Mouse (Mus musculus) kidney, embryonic 14.5 days (tissue): ENCODE measurements at regions not wholly inside any gene's neighbourhood (a gene's known extent, or its start where the extent isn't known, plus 50 kb on each side); places are given as distances from the start of the nearest gene placed in this dataset. TPM values are rescaled to one million over a fixed set of nuclear protein-coding genes. Genes with fewer than 3 reads are reported as not detected.
A peak's percentile ranks its signal among the peaks of the same experiment; 100 is the strongest.

Experiments
- ATAC-seq: fragments of 200-750 bp; cut with Nextera tagmentation; 2 replicates; pipeline ENCODE4 v1.8.0; 2017; ENCODE audit warnings: moderate number of reproducible peaks, mild to moderate bottlenecking, moderate TSS enrichment, moderate library complexity; ENCODE audit not compliant: low FRiP score, low TSS enrichment
- H3K27ac ChIP-seq: fragments of 300-500 bp; sonication (generic); 2 replicates; pipeline ENCODE4 v1.5.1; 2014; ENCODE audit warnings: low read depth, mild to moderate bottlenecking, low read length, moderate library complexity, mixed read lengths
- H3K27me3 ChIP-seq: fragments of 300-500 bp; sonication (generic); 2 replicates; pipeline ENCODE4 v1.6.1; 2014; ENCODE audit warnings: mild to moderate bottlenecking, low read length; ENCODE audit not compliant: control insufficient read depth, insufficient read depth
- H3K36me3 ChIP-seq: fragments of 300-500 bp; sonication (generic); 2 replicates; pipeline ENCODE4 v1.6.1; 2014; ENCODE audit warnings: low read length, mixed read lengths; ENCODE audit not compliant: control insufficient read depth, insufficient read depth
- H3K4me1 ChIP-seq: fragments of 300-500 bp; sonication (generic); 2 replicates; pipeline ENCODE4 v1.6.1; 2014; ENCODE audit warnings: low read length, mixed read lengths; ENCODE audit not compliant: control insufficient read depth, insufficient read depth
- H3K4me2 ChIP-seq: fragments of 300-500 bp; sonication (generic); replicated peaks from 2 replicates; pipeline ENCODE4 v1.6.1; 2014; ENCODE audit warnings: low read depth, mild to moderate bottlenecking, low read length
- H3K4me3 ChIP-seq: fragments of 300-500 bp; sonication (generic); 2 replicates; pipeline ENCODE4 v1.5.1; 2014; ENCODE audit warnings: mild to moderate bottlenecking, low read length
- H3K9ac ChIP-seq: fragments of 300-500 bp; sonication (generic); 2 replicates; pipeline ENCODE4 v1.6.1; 2014; ENCODE audit warnings: low read depth, mild to moderate bottlenecking, low read length, moderate library complexity
- H3K9me3 ChIP-seq: fragments of 300-500 bp; sonication (generic); 2 replicates; pipeline ENCODE4 v1.6.1; 2016; ENCODE audit warnings: low read length; ENCODE audit not compliant: control insufficient read depth
- WGBS: fragments of 180-500 bp; shearing (Covaris S2); extraction: QIAGEN DNeasy Blood & Tissue Kit; methylation state at CpG from one replicate; pipeline ENCODE4 v1.1.7; 2014; 5-methylcytosine and 5-hydroxymethylcytosine counted together
- microRNA-seq: library from miRNA; unstranded; fragments of <30 nt; microRNA quantifications from one replicate; pipeline ENCODE4, GENCODE M21; 2016

GRCm38 (mm10) chr2:94500649-94501048, 62.7 kb upstream of the Api5 start:
- H3K9ac ChIP-seq, result no peak overlapping the region
- H3K4me3 ChIP-seq, result no peak overlapping the region
- H3K4me1 ChIP-seq, result no peaks in the 10 kb centered on the region
- WGBS, result 47% methylated on average over 2 of the region's 2 CpGs
- no peaks in the 10 kb centered on the region for H3K9me3 ChIP-seq
- ATAC-seq, result no peak
- H3K36me3 ChIP-seq, result no peaks in the 10 kb centered on the region
- no peak overlapping the region for H3K4me2 ChIP-seq
- H3K27ac ChIP-seq, result no peak overlapping the region
- H3K27me3 ChIP-seq, result no peaks in the 10 kb centered on the region

GRCm38 (mm10) chr2:94498516-94498915, 60.6 kb upstream of the Api5 start:
- no peaks in the 10 kb centered on the region for H3K9me3 ChIP-seq
- 10% methylated on average over 2 of the region's 2 CpGs for WGBS
- ATAC-seq, result peak; percentile 86

More at GRCm38 (mm10) chr2:94498516-94498915, 60.6 kb upstream of the Api5 start:
- Histone ChIP-seq H3K36me3 (no peaks in the 10 kb centered on the region), H3K4me2 (no peak overlapping the region), H3K4me1 (no peaks in the 10 kb centered on the region), H3K27ac (no peak overlapping the region), H3K4me3 (no peak overlapping the region), H3K27me3 (no peaks in the 10 kb centered on the region), H3K9ac (no peak overlapping the region)

Small RNAs in the stretch of these regions (microRNA-seq; reads per million reads assigned to microRNA genes)
- not detected for gene Gm44461
